Mouse (Mus musculus): ENCODE data around the gene Rnf215. TPM values are rescaled to one million over a fixed set of nuclear protein-coding genes. Genes with fewer than 3 reads are reported as not detected.

Gene Rnf215
- total and polyA plus RNA-seq, 3 experiments, result 14.9 to 24.8 (median 24.3) TPM

GRCm38 (mm10) chr11:4148536-4149156 is 13.6 kb downstream of the Rnf215 start:
- DNase-seq (ENCODE audit: extremely low read depth), result no peak
- Histone ChIP-seq H3K27ac (ENCODE audit: insufficient read depth, low read depth) (no peak overlapping the region), H3K9me3 (replicated peaks; ENCODE audit: low read length) (no peaks in the 10 kb centered on the region), H3K4me2 (ENCODE audit: insufficient read depth, low read depth, poor library complexity, severe bottlenecking) (no peak overlapping the region), H3K79me2 (replicated peaks; ENCODE audit: control insufficient read depth, extremely low read depth, insufficient read depth, poor library complexity, severe bottlenecking) (no peaks in the 10 kb centered on the region), H3K36me3 (replicated peaks in 1 of 2; ENCODE audit: control insufficient read depth in 1 of 2, insufficient read depth in 1 of 2, low read length in 1 of 2) (peaks cover 10 to 63% of the 10 kb centered on the region in 2 experiments), H3K4me3 (replicated peaks in 1 of 3; ENCODE audit: low read depth in 2 of 3, low read length in 2 of 3, poor library complexity in 1 of 3) (no peak overlapping the region), H3K27me3 (replicated peaks) (no peaks in the 10 kb centered on the region), H3K9ac (ENCODE audit: insufficient read depth, low read depth) (no peak overlapping the region), H3K4me1 (ENCODE audit: control insufficient read depth in 1 of 2, insufficient read depth in 2 of 2) (no peaks in the 10 kb centered on the region)
- TF ChIP-seq BHLHE40 (IDR thresholded peaks at IDR 0.05; ENCODE audit: low read depth, low read length) (no peak), TBP (conservative IDR thresholded peaks at IDR 0.05; ENCODE audit: low read depth, low read length) (no peak), PAX5 (IDR thresholded peaks at IDR 0.05; ENCODE audit: low read length) (no peak), USF1 (IDR thresholded peaks at IDR 0.05; ENCODE audit: low read depth, low read length) (no peak), MAFK (IDR thresholded peaks at IDR 0.05; ENCODE audit: insufficient replicate concordance, low read length) (no peak), TCF12 (IDR thresholded peaks at IDR 0.05; ENCODE audit: low read depth, low read length) (no peak), E2F4 (IDR thresholded peaks at IDR 0.05; ENCODE audit: insufficient replicate concordance, low read depth, low read length) (no peak), GABPA (IDR thresholded peaks at IDR 0.05; ENCODE audit: insufficient replicate concordance, low read depth, low read length) (no peak)
- in situ Hi-C loops (cut with MboI; ENCODE audit: low pct_ligation_motif_present, low pct_unique_long_range_greater_than_20kb, low sequenced_read_pairs), result no loop called here
- dilution Hi-C loops (cut with MboI; ENCODE audit: extremely low pct_ligation_motif_present, extremely low pct_unique_long_range_greater_than_20kb, low sequenced_read_pairs), result no loop called here

- H3K79me2 ChIP-seq (replicated peaks; ENCODE audit: control insufficient read depth, extremely low read depth, insufficient read depth, poor library complexity, severe bottlenecking), result no peaks in the 10 kb centered on the region
- H3K4me2 ChIP-seq (ENCODE audit: insufficient read depth, low read depth, poor library complexity, severe bottlenecking), result no peak overlapping the region
- no peak for TF ChIP-seq USF1 (IDR thresholded peaks at IDR 0.05; ENCODE audit: low read depth, low read length)
- TF ChIP-seq CTCF (conservative IDR thresholded peaks at IDR 0.05 in 1 of 2, IDR thresholded peaks at IDR 0.05 in 1 of 2; ENCODE audit: low read depth in 2 of 2, low read length in 2 of 2), result no peak
- no peak for TF ChIP-seq POLR2A (IDR thresholded peaks at IDR 0.05; ENCODE audit: low read depth, low read length)
- no peak for TF ChIP-seq IRF4 (IDR thresholded peaks at IDR 0.05; ENCODE audit: low read depth, low read length)
- no peak for TF ChIP-seq MAFK (IDR thresholded peaks at IDR 0.05; ENCODE audit: insufficient replicate concordance, low read length)
- TF ChIP-seq MAX (IDR thresholded peaks at IDR 0.05; ENCODE audit: low read length), result no peak
- no peak for TF ChIP-seq RAD21 (IDR thresholded peaks at IDR 0.05; ENCODE audit: low read depth, low read length)
- TF ChIP-seq MYC (IDR thresholded peaks at IDR 0.05; ENCODE audit: low read depth, low read length), result no peak
- TF ChIP-seq ZC3H11A (IDR thresholded peaks at IDR 0.05; ENCODE audit: low read depth, low read length), result no peak
- TF ChIP-seq USF2 (conservative IDR thresholded peaks at IDR 0.05; ENCODE audit: low read depth, low read length), result no peak
- TF ChIP-seq SMC3 (IDR thresholded peaks at IDR 0.05; ENCODE audit: low read depth, low read length), result no peak
- no peak for TF ChIP-seq HCFC1 (IDR thresholded peaks at IDR 0.05; ENCODE audit: low read depth, low read length)
- TF ChIP-seq JUN (IDR thresholded peaks at IDR 0.05; ENCODE audit: insufficient read depth, low read depth, low read length), result no peak
- TF ChIP-seq E2F4 (IDR thresholded peaks at IDR 0.05; ENCODE audit: insufficient replicate concordance, low read depth, low read length), result no peak
- TF ChIP-seq ZNF384 (IDR thresholded peaks at IDR 0.05; ENCODE audit: low read depth, low read length), result no peak
- H3K4me3 ChIP-seq (replicated peaks in 1 of 3; ENCODE audit: low read depth in 2 of 3, low read length in 2 of 3, poor library complexity in 1 of 3), result no peak overlapping the region
- H3K4me1 ChIP-seq (ENCODE audit: control insufficient read depth in 1 of 2, insufficient read depth in 2 of 2), result no peaks in the 10 kb centered on the region
- H3K36me3 ChIP-seq (replicated peaks in 1 of 2; ENCODE audit: control insufficient read depth in 1 of 2, insufficient read depth in 1 of 2, low read length in 1 of 2), result peaks cover 6 to 52% of the 10 kb centered on the region in 2 experiments
- no peaks in the 10 kb centered on the region for H3K9me3 ChIP-seq (replicated peaks; ENCODE audit: low read length)
- no peaks in the 10 kb centered on the region for H3K27me3 ChIP-seq (replicated peaks)
- DNase-seq (ENCODE audit: extremely low read depth), result no peak
- H3K27ac ChIP-seq (ENCODE audit: insufficient read depth, low read depth), result no peak overlapping the region
- H3K9ac ChIP-seq (ENCODE audit: insufficient read depth, low read depth), result no peak overlapping the region
- in situ Hi-C loops (cut with MboI; ENCODE audit: low pct_ligation_motif_present, low pct_unique_long_range_greater_than_20kb, low sequenced_read_pairs) (no loop called here), dilution Hi-C loops (cut with MboI; ENCODE audit: extremely low pct_ligation_motif_present, extremely low pct_unique_long_range_greater_than_20kb, low sequenced_read_pairs) (no loop called here)
Observed at GRCm38 (mm10) chr11:4149886-4150285, 14.9 kb downstream of the Rnf215 start.
